Mouse (Mus musculus): Measurements from ENCODE around the gene Rasgrf1.

- TF ChIP-seq CTCF (IDR thresholded peaks at IDR 0.05; ENCODE audit: low read depth, low read length) = no peak
- no peak for TF ChIP-seq POLR2A (IDR thresholded peaks at IDR 0.05; ENCODE audit: insufficient read depth, low read length)
Measured at GRCm38 (mm10) chr9:90011849-90012248, 102.1 kb downstream of the Rasgrf1 start.

Measured in ES-Bruce4 (cell line).